Comparison of ENCODE assay signal across 21 mouse cellular contexts in genomic region chr14:27945276-27945675, GRCm38 (mm10).
DNase-seq lines count a peak whose midpoint lies in the region; ATAC-seq and TF ChIP-seq lines count a peak whose summit lies in the region.
"Had no signal": no experiment of that assay in that cellular context is flagged by ENCODE, and none has a peak within 500 bp of the region (broad histone marks: within the 10 kb centered on the region; RNA-seq: fewer than 3 reads in every experiment).

No protein-coding gene starts in this region.

- DNase-seq in gastrocnemius, adult 2 months = no peak
- DNase-seq in gastrocnemius, adult 8-10 months (ENCODE audit: low spot score in 2 of 2) = no peak
- DNase-seq in brain, adult 2 months (ENCODE audit: low read depth, low spot score) = peak; percentile 54
- peak; percentile 20 for DNase-seq in cerebellum, adult 9-10 months
- peak; percentile 71 for DNase-seq in kidney, adult 9 months
- no peak for DNase-seq in heart, postnatal 14 days
- DNase-seq in layer of hippocampus, postnatal 36 days = no peak
- DNase-seq: adrenal gland, postnatal 25 days; lung, postnatal 10 days; right cerebral cortex, adult 18-20 months had no signal

- intact Hi-C loops in gastrocnemius, adult 2 months (cut with DNase I) = no loop called here
- intact Hi-C loops in heart, postnatal 14 days (cut with DNase I) = no loop called here

- WGBS in intestine, embryonic 15.5 days = 52% methylated on average over 1 of the region's 1 CpGs

- H3K4me3 ChIP-seq in gastrocnemius, adult 2 months = no peak overlapping the region
- no peak overlapping the region for H3K4me3 ChIP-seq in intestine, embryonic 15.5 days (replicated peaks)
- H3K4me3 ChIP-seq: embryonic facial prominence, embryonic 13.5 days; forebrain, embryonic 15.5 days; heart, embryonic 10.5 days; hindbrain, embryonic 15.5 days; limb, embryonic 13.5 days; midbrain, embryonic 12.5 days; neural tube, embryonic 13.5 days had no signal

- ATAC-seq in intestine, embryonic 15.5 days = no peak
- ATAC-seq: forebrain, embryonic 15.5 days; intestine, embryonic 16.5 days had no signal

- H3K27me3 ChIP-seq in intestine, embryonic 15.5 days (replicated peaks) = no peaks in the 10 kb centered on the region
- H3K27me3 ChIP-seq: CH12.LX; embryonic facial prominence, embryonic 13.5 days; forebrain, embryonic 15.5 days; hindbrain, embryonic 15.5 days; limb, embryonic 13.5 days; midbrain, embryonic 12.5 days; neural tube, embryonic 13.5 days had no signal

- H3K27ac ChIP-seq in gastrocnemius, adult 2 months = peak overlapping the region; percentile 63
- no peak overlapping the region for H3K27ac ChIP-seq in intestine, embryonic 15.5 days
- H3K27ac ChIP-seq: embryonic facial prominence, embryonic 13.5 days; forebrain, embryonic 15.5 days; heart, embryonic 10.5 days; hindbrain, embryonic 15.5 days; limb, embryonic 13.5 days; midbrain, embryonic 12.5 days; neural tube, embryonic 13.5 days; stomach, postnatal 0 days had no signal

- H3K9me3 ChIP-seq in intestine, embryonic 15.5 days = no peaks in the 10 kb centered on the region
- H3K9me3 ChIP-seq: embryonic facial prominence, embryonic 13.5 days; forebrain, embryonic 15.5 days; heart, embryonic 10.5 days; hindbrain, embryonic 15.5 days; limb, embryonic 13.5 days; midbrain, embryonic 12.5 days; neural tube, embryonic 13.5 days had no signal

- H3K4me2 ChIP-seq in intestine, embryonic 15.5 days (replicated peaks) = no peak overlapping the region
- H3K4me2 ChIP-seq: embryonic facial prominence, embryonic 13.5 days; forebrain, embryonic 15.5 days; hindbrain, embryonic 15.5 days; limb, embryonic 13.5 days; midbrain, embryonic 12.5 days; neural tube, embryonic 13.5 days had no signal

- TF ChIP-seq CTCF in gastrocnemius, adult 2 months (IDR thresholded peaks at IDR 0.05) = no peak

- no peaks in the 10 kb centered on the region for H3K4me1 ChIP-seq in intestine, embryonic 15.5 days (replicated peaks)
- H3K4me1 ChIP-seq: forebrain, embryonic 15.5 days; hindbrain, embryonic 15.5 days; midbrain, embryonic 12.5 days had no signal

- no peaks in the 10 kb centered on the region for H3K36me3 ChIP-seq in intestine, embryonic 15.5 days
- H3K36me3 ChIP-seq: embryonic facial prominence, embryonic 13.5 days; forebrain, embryonic 15.5 days; heart, embryonic 10.5 days; hindbrain, embryonic 15.5 days; limb, embryonic 13.5 days; midbrain, embryonic 12.5 days; neural tube, embryonic 13.5 days had no signal

- no peak overlapping the region for H3K9ac ChIP-seq in intestine, embryonic 15.5 days
- H3K9ac ChIP-seq: embryonic facial prominence, embryonic 13.5 days; forebrain, embryonic 15.5 days; hindbrain, embryonic 15.5 days; limb, embryonic 13.5 days; midbrain, embryonic 12.5 days; neural tube, embryonic 13.5 days had no signal

Comparison
In these comparisons a context has a peak if more than half of its experiments do, and no peak if none do; other contexts are left out.
1. DNase-seq: peak in brain, adult 2 months (single experiment), cerebellum, adult 9-10 months (single experiment) and kidney, adult 9 months (single experiment); none in gastrocnemius, adult 2 months (single experiment), gastrocnemius, adult 8-10 months (0 of 2), heart, postnatal 14 days (0 of 2) and layer of hippocampus, postnatal 36 days (0 of 2).